Mouse (Mus musculus) neural tube, embryonic 15.5 days (tissue): ENCODE measurements at regions not wholly inside any gene's neighbourhood (a gene's known extent, or its start where the extent isn't known, plus 50 kb on each side); places are given as distances from the start of the nearest gene placed in this dataset.

Source experiments
- ATAC-seq: fragments of 200-750 bp; cut with Nextera tagmentation; 2 replicates; pipeline ENCODE4 v1.8.0; 2017; ENCODE audit warnings: mild to moderate bottlenecking, moderate TSS enrichment, moderate library complexity; ENCODE audit not compliant: low FRiP score
- H3K27ac ChIP-seq: fragments of 300-500 bp; sonication (generic); replicated peaks from 2 replicates; pipeline ENCODE4 v1.5.1; 2015; ENCODE audit warnings: mild to moderate bottlenecking, inconsistent platforms
- H3K27me3 ChIP-seq: fragments of 300-500 bp; sonication (generic); replicated peaks from 2 replicates; pipeline ENCODE4 v1.6.1; 2015; ENCODE audit warnings: inconsistent platforms
- H3K36me3 ChIP-seq: fragments of 300-500 bp; sonication (generic); 2 replicates; pipeline ENCODE4 v1.6.1; 2015; ENCODE audit warnings: inconsistent platforms
- H3K4me1 ChIP-seq: fragments of 300-500 bp; sonication (generic); 2 replicates; pipeline ENCODE4 v1.6.1; 2015; ENCODE audit warnings: inconsistent platforms
- H3K4me2 ChIP-seq: fragments of 300-500 bp; sonication (generic); 2 replicates; pipeline ENCODE4 v1.6.1; 2015; ENCODE audit warnings: inconsistent platforms, mild to moderate bottlenecking, moderate library complexity
- H3K4me3 ChIP-seq: fragments of 300-500 bp; sonication (generic); replicated peaks from 2 replicates; pipeline ENCODE4 v1.5.1; 2015; ENCODE audit warnings: mild to moderate bottlenecking, inconsistent platforms
- H3K9ac ChIP-seq: fragments of 300-500 bp; sonication (generic); replicated peaks from 2 replicates; pipeline ENCODE4 v1.6.1; 2015; ENCODE audit warnings: mild to moderate bottlenecking, inconsistent platforms
- H3K9me3 ChIP-seq: fragments of 300-500 bp; sonication (generic); replicated peaks from 2 replicates; pipeline ENCODE4 v1.6.1; 2016; ENCODE audit warnings: inconsistent platforms
- whole genome bisulfite sequencing: fragments of 180-500 bp; shearing (Covaris S2); methylation state at CpG from one replicate; pipeline ENCODE4 v1.1.7; 2015; ENCODE audit warnings: mixed read lengths; 5-methylcytosine and 5-hydroxymethylcytosine counted together

GRCm38 (mm10) chr19:56016548-56017346, 270.2 kb upstream of the Habp2 start:
- Histone ChIP-seq H3K4me2 (no peak overlapping the region), H3K9ac (no peak overlapping the region), H3K36me3 (no peaks in the 10 kb centered on the region), H3K9me3 (no peaks in the 10 kb centered on the region), H3K27me3 (no peaks in the 10 kb centered on the region), H3K4me1 (no peaks in the 10 kb centered on the region), H3K27ac (no peak overlapping the region), H3K4me3 (no peak overlapping the region)
- no peak for ATAC-seq
- 90% methylated on average over 4 of the region's 4 CpGs for WGBS

GRCm38 (mm10) chr19:56017524-56017923, 269.4 kb upstream of the Habp2 start:
- H3K4me1 ChIP-seq, result no peaks in the 10 kb centered on the region
- H3K9ac ChIP-seq, result no peak overlapping the region
- no peaks in the 10 kb centered on the region for H3K9me3 ChIP-seq
- no peaks in the 10 kb centered on the region for H3K36me3 ChIP-seq
- no peak overlapping the region for H3K4me2 ChIP-seq
- no peak overlapping the region for H3K4me3 ChIP-seq
- H3K27ac ChIP-seq, result no peak overlapping the region
- WGBS, result 55% methylated on average over 7 of the region's 7 CpGs
- ATAC-seq, result no peak
- no peaks in the 10 kb centered on the region for H3K27me3 ChIP-seq

DNA sequence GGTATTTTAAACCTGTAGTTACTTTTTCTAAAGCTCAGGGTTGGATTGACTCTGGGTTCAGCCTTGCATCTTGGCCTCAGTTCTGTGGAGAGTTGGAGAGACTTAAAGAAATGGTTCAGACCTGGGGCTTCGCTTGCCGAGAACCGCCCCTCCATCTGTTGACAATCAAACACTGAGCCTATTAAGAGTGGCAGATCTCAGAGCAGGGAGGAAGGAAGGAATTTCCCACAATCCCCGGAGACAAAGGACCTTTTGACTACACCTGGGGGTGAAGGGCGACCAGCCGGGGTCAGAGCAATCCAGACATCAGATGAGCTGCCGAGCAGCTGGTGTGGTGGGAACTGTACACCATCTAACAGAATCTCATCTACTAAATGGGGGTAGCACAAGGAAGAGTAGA, 267.8 kb upstream of the Habp2 start:
- no peaks in the 10 kb centered on the region for H3K4me1 ChIP-seq
- WGBS, result 65% methylated on average over 7 of the region's 7 CpGs
- no peak overlapping the region for H3K4me2 ChIP-seq
- H3K9ac ChIP-seq, result no peak overlapping the region
- H3K36me3 ChIP-seq, result no peaks in the 10 kb centered on the region
- ATAC-seq, result no peak
- H3K4me3 ChIP-seq, result no peak overlapping the region
- no peaks in the 10 kb centered on the region for H3K9me3 ChIP-seq
- H3K27ac ChIP-seq, result no peak overlapping the region
- H3K27me3 ChIP-seq, result no peaks in the 10 kb centered on the region

DNA sequence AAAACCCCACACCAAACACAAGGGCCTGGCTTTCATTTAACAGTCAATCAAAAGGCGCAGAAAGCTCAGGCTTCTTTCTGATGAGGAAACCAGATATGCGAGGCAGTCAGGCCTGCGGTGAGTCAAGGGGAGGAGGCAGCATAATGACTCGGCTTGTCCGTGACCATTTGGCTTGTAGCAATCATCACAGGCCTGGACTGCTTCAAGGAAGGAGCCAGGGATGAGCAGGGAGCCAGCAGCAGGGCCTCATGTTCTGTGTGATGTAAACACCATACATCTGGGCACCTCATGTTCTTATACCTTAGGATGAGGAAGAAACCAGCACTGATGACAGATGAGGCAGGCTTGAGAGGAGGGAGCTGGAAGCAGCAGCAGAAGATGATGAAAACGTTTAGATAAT, 264.6 kb upstream of the Habp2 start:
- H3K9me3 ChIP-seq, result peaks cover 5% of the 10 kb centered on the region; the same call in 1 of the 2 replicates
- no peaks in the 10 kb centered on the region for H3K27me3 ChIP-seq
- H3K36me3 ChIP-seq, result no peaks in the 10 kb centered on the region
- H3K4me1 ChIP-seq, result no peaks in the 10 kb centered on the region
- no peak for ATAC-seq
- H3K27ac ChIP-seq, result no peak overlapping the region
- WGBS, result 78% methylated on average over 6 of the region's 6 CpGs
- no peak overlapping the region for H3K4me2 ChIP-seq
- H3K4me3 ChIP-seq, result no peak overlapping the region
- no peak overlapping the region for H3K9ac ChIP-seq

DNA sequence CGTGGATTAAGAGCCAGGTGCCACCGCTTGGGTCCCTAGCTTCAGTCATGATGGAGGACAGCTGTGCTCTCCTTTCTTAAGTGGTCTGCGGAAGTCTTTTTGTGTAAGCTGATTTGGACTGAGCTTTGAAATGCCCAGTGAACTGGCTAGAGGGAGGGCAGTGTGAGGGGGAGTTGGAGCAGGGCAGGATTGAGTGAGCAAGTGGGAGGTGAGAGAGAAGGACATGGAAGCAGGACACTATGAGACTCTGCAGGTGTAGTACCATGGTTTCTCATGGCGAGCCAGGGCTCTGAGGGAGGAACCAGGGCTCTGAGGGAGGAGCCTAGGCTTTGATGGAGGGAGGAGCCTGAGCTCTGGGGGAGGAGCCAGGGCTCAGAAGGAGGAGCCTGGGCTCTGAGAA, 262.3 kb upstream of the Habp2 start:
- WGBS, result 85% methylated on average over 4 of the region's 4 CpGs
- Histone ChIP-seq H3K27me3 (no peaks in the 10 kb centered on the region), H3K4me3 (no peak overlapping the region), H3K36me3 (no peaks in the 10 kb centered on the region), H3K4me1 (peaks cover 9% of the 10 kb centered on the region), H3K4me2 (no peak overlapping the region), H3K9ac (no peak overlapping the region), H3K9me3 (peaks cover 5% of the 10 kb centered on the region; the same call in 1 of the 2 replicates), H3K27ac (no peak overlapping the region)
- no peak for ATAC-seq

- WGBS, result 9% methylated on average over 21 of the region's 21 CpGs
- Histone ChIP-seq H3K36me3 (no peaks in the 10 kb centered on the region), H3K4me2 (no peak overlapping the region), H3K9ac (0 out of 2 replicates have a peak overlapping the region, but pooled peaks have one; percentile 14), H3K27ac (peak overlapping the region; percentile 60; the same call in 1 of the 2 replicates), H3K9me3 (peaks cover 5% of the 10 kb centered on the region; the same call in 1 of the 2 replicates), H3K4me1 (peaks cover 14% of the 10 kb centered on the region), H3K4me3 (no peak overlapping the region), H3K27me3 (no peaks in the 10 kb centered on the region)
- peak; percentile 93 for ATAC-seq
Observed at GRCm38 (mm10) chr19:56029428-56030281, 257.3 kb upstream of the Habp2 start.

- no peak for ATAC-seq
- no peaks in the 10 kb centered on the region for H3K36me3 ChIP-seq
- peaks cover 4% of the 10 kb centered on the region; the same call in 1 of the 2 replicates for H3K27me3 ChIP-seq
- WGBS, result 54% methylated on average over 4 of the region's 4 CpGs
- peaks cover 5% of the 10 kb centered on the region; the same call in 1 of the 2 replicates for H3K9me3 ChIP-seq
- no peak overlapping the region for H3K4me3 ChIP-seq
- no peak overlapping the region for H3K4me2 ChIP-seq
- H3K9ac ChIP-seq, result no peak overlapping the region
- no peak overlapping the region for H3K27ac ChIP-seq
- H3K4me1 ChIP-seq, result peaks cover 14% of the 10 kb centered on the region
Observed at GRCm38 (mm10) chr19:56030401-56030925, 256.5 kb upstream of the Habp2 start.

GRCm38 (mm10) chr19:56034552-56034951, 252.4 kb upstream of the Habp2 start:
- no peak for ATAC-seq
- Histone ChIP-seq H3K9ac (no peak overlapping the region), H3K9me3 (no peaks in the 10 kb centered on the region), H3K27ac (no peak overlapping the region), H3K4me3 (no peak overlapping the region), H3K4me2 (no peak overlapping the region), H3K4me1 (peaks cover 9% of the 10 kb centered on the region), H3K36me3 (no peaks in the 10 kb centered on the region), H3K27me3 (peaks cover 4% of the 10 kb centered on the region; the same call in 1 of the 2 replicates)
- 88% methylated on average over 4 of the region's 4 CpGs for WGBS

DNA sequence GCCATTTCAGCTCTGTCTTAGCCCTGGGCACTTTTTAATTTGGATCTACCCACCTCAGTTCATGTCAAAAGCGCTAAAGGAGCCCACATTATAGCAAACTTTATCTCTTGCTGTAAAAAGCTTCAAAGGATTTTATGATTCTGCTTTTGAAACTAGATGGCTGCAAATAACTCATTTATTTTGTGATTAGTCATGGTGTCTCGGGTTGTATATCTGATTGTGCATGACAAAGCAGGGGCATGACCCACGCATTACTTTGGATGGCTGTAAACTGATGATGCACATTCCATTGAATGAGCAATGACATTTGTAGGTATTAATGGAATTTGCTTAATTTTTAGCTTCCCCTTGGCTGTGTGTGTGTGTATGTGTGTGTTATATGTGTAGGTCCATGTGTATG, 249.4 kb upstream of the Habp2 start:
- Histone ChIP-seq H3K9ac (no peak overlapping the region), H3K36me3 (no peaks in the 10 kb centered on the region), H3K4me1 (peaks cover 8% of the 10 kb centered on the region; the same call in 1 of the 2 replicates), H3K4me3 (no peak overlapping the region), H3K9me3 (no peaks in the 10 kb centered on the region), H3K27me3 (peaks cover 4% of the 10 kb centered on the region; the same call in 1 of the 2 replicates), H3K27ac (no peak overlapping the region), H3K4me2 (no peak overlapping the region)
- 49% methylated on average over 3 of the region's 3 CpGs for WGBS
- no peak for ATAC-seq

- 61% methylated on average over 17 of the region's 17 CpGs for WGBS
- peaks cover 8% of the 10 kb centered on the region; the same call in 1 of the 2 replicates for H3K4me1 ChIP-seq
- no peak overlapping the region for H3K4me2 ChIP-seq
- no peak overlapping the region for H3K9ac ChIP-seq
- no peaks in the 10 kb centered on the region for H3K9me3 ChIP-seq
- H3K36me3 ChIP-seq, result no peaks in the 10 kb centered on the region
- peak; percentile 41; the same call in 1 of the 2 replicates for ATAC-seq
- H3K27ac ChIP-seq, result no peak overlapping the region
- H3K27me3 ChIP-seq, result peaks cover 4% of the 10 kb centered on the region; the same call in 1 of the 2 replicates
- no peak overlapping the region for H3K4me3 ChIP-seq
Observed at GRCm38 (mm10) chr19:56039091-56040004, 247.6 kb upstream of the Habp2 start.

DNA sequence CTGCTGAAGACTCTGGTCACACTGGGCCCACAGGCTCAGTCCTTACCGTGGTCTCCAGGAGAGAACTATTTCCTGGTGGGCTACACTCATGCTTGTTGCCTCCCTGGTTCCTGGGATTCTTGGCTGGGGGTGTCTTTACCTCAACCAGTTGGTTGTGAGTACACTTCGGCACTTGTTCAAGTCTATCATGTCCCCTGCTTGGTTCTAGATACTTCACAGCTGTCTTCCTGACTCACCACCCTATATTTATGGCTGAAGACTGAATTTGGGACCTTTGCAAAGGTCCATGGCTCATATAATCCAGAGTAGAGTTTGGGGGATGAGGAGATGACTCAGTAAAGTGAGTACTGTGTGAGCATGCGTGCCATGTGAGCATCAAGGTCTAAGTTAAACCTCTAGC, 245.0 kb upstream of the Habp2 start:
- no peak overlapping the region for H3K9ac ChIP-seq
- H3K4me3 ChIP-seq, result no peak overlapping the region
- no peaks in the 10 kb centered on the region for H3K36me3 ChIP-seq
- H3K27me3 ChIP-seq, result no peaks in the 10 kb centered on the region
- H3K9me3 ChIP-seq, result no peaks in the 10 kb centered on the region
- H3K4me1 ChIP-seq, result peaks cover 8% of the 10 kb centered on the region; the same call in 1 of the 2 replicates
- 91% methylated on average over 3 of the region's 3 CpGs for WGBS
- H3K27ac ChIP-seq, result no peak overlapping the region
- no peak overlapping the region for H3K4me2 ChIP-seq
- no peak for ATAC-seq
